In the genomic region with DNA sequence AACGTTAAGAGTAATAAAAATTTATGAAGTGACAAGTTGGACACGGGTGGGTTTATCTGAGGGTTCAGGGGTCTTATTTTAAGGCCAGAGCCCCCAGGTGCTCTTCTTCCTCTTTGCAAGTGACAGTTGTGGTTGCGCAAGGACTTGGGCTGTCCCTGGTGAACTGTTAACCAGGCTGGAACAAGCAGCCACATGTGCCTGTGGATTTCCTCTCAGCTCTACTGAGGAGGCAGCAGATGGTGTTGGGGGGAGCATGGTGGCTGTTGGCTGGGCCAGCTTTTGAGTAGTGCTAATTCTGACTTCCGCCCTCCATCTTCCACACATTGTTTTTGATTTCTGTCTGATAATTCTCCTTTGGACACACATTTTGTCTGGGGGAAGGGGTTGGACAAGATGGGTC, we compare ENCODE assay signal across 15 mouse cellular contexts.
DNase-seq lines count a peak whose midpoint lies in the region; ATAC-seq and TF ChIP-seq lines count a peak whose summit lies in the region.
"Had no signal": no experiment of that assay in that cellular context is flagged by ENCODE, and none has a peak within 500 bp of the region (broad histone marks: within the 10 kb centered on the region; RNA-seq: fewer than 3 reads in every experiment).

No protein-coding gene starts in this region.

- no peak overlapping the region for H3K4me3 ChIP-seq in forebrain, embryonic 10.5 days
- H3K4me3 ChIP-seq in forebrain, postnatal 0 days (ENCODE audit: low read depth, low read length) = no peak overlapping the region
- no peak overlapping the region for H3K4me3 ChIP-seq in liver, embryonic 12.5 days
- H3K4me3 ChIP-seq: embryonic facial prominence, embryonic 15.5 days; intestine, embryonic 15.5 days; neural tube, embryonic 15.5 days had no signal

- ATAC-seq in forebrain, postnatal 0 days = no peak
- ATAC-seq in liver, embryonic 12.5 days = 0 out of 2 replicates have a peak, but pooled peaks have one; percentile 21
- no peak for ATAC-seq in erythroblast, adult 5-6 weeks (replicated peaks; ENCODE audit: low FRiP score, poor library complexity, severe bottlenecking)
- ATAC-seq: intestine, embryonic 15.5 days had no signal

- no peaks in the 10 kb centered on the region for H3K9me3 ChIP-seq in forebrain, embryonic 10.5 days
- H3K9me3 ChIP-seq in forebrain, postnatal 0 days (ENCODE audit: low read length) = no peaks in the 10 kb centered on the region
- no peaks in the 10 kb centered on the region for H3K9me3 ChIP-seq in liver, embryonic 12.5 days (replicated peaks)
- H3K9me3 ChIP-seq: embryonic facial prominence, embryonic 15.5 days; intestine, embryonic 15.5 days; neural tube, embryonic 15.5 days had no signal

- peak; percentile 9 for DNase-seq in forebrain, embryonic 10.5 days (ENCODE audit: extremely low spot score, low spot score)
- DNase-seq in forebrain, postnatal 0 days = no peak
- DNase-seq in CD8-positive naive resting alpha-beta T cell, adult 2 months (ENCODE audit: low read depth in 2 of 2, low spot score in 2 of 2) = peak; percentile 14 to 30
- peak; percentile 67 to 80 for DNase-seq in thymus, adult 18-20 months
- DNase-seq in gastrocnemius, postnatal 36 days = no peak
- DNase-seq in c-Kit-positive CD71-positive TER-119-positive erythroid progenitor cells, embryonic 14.5 days (ENCODE audit: low spot score) = no peak
- DNase-seq: cerebellum, postnatal 10 days; kidney, postnatal 36 days; midbrain, embryonic 14.5 days; right cerebral cortex, postnatal 4 days had no signal

- H3K4me1 ChIP-seq in forebrain, embryonic 10.5 days = no peaks in the 10 kb centered on the region
- no peaks in the 10 kb centered on the region for H3K4me1 ChIP-seq in forebrain, postnatal 0 days (ENCODE audit: insufficient read depth)
- peaks cover 14% of the 10 kb centered on the region; the same call in 1 of the 2 replicates for H3K4me1 ChIP-seq in liver, embryonic 12.5 days
- H3K4me1 ChIP-seq: embryonic facial prominence, embryonic 15.5 days; intestine, embryonic 15.5 days; neural tube, embryonic 15.5 days had no signal

- TF ChIP-seq CTCF in forebrain, postnatal 0 days (IDR thresholded peaks at IDR 0.05; ENCODE audit: low read depth) = no peak

- H3K27me3 ChIP-seq in forebrain, embryonic 10.5 days (ENCODE audit: poor library complexity, severe bottlenecking) = no peaks in the 10 kb centered on the region
- no peaks in the 10 kb centered on the region for H3K27me3 ChIP-seq in forebrain, postnatal 0 days (ENCODE audit: insufficient read depth, low read length)
- no peaks in the 10 kb centered on the region for H3K27me3 ChIP-seq in liver, embryonic 12.5 days (replicated peaks)
- H3K27me3 ChIP-seq: embryonic facial prominence, embryonic 15.5 days; intestine, embryonic 15.5 days; neural tube, embryonic 15.5 days had no signal

- no peak overlapping the region for H3K27ac ChIP-seq in forebrain, embryonic 10.5 days
- no peak overlapping the region for H3K27ac ChIP-seq in forebrain, postnatal 0 days (ENCODE audit: low read depth, low read length)
- H3K27ac ChIP-seq in liver, embryonic 12.5 days = no peak overlapping the region
- H3K27ac ChIP-seq: embryonic facial prominence, embryonic 15.5 days; intestine, embryonic 15.5 days; neural tube, embryonic 15.5 days had no signal

- H3K9ac ChIP-seq in forebrain, postnatal 0 days = no peak overlapping the region
- H3K9ac ChIP-seq in liver, embryonic 12.5 days = no peak overlapping the region
- H3K9ac ChIP-seq: embryonic facial prominence, embryonic 15.5 days; intestine, embryonic 15.5 days; neural tube, embryonic 15.5 days had no signal

- intact Hi-C loops in gastrocnemius, postnatal 36 days (cut with DNase I) = no loop called here

- no peak overlapping the region for H3K4me2 ChIP-seq in forebrain, postnatal 0 days (ENCODE audit: low read depth)
- H3K4me2 ChIP-seq in liver, embryonic 12.5 days = no peak overlapping the region
- H3K4me2 ChIP-seq: embryonic facial prominence, embryonic 15.5 days; intestine, embryonic 15.5 days; neural tube, embryonic 15.5 days had no signal

- 89% methylated on average over 4 of the region's 4 CpGs for WGBS in forebrain, embryonic 10.5 days
- WGBS in forebrain, postnatal 0 days = 86% methylated on average over 4 of the region's 4 CpGs
- WGBS in liver, embryonic 12.5 days (ENCODE audit: insufficient replicate concordance) = 33% methylated on average over 4 of the region's 4 CpGs

- no peaks in the 10 kb centered on the region for H3K36me3 ChIP-seq in forebrain, embryonic 10.5 days (replicated peaks)
- H3K36me3 ChIP-seq in forebrain, postnatal 0 days (ENCODE audit: insufficient read depth) = no peaks in the 10 kb centered on the region
- H3K36me3 ChIP-seq in liver, embryonic 12.5 days = no peaks in the 10 kb centered on the region
- H3K36me3 ChIP-seq: embryonic facial prominence, embryonic 15.5 days; intestine, embryonic 15.5 days; neural tube, embryonic 15.5 days had no signal

Comparison
In these comparisons a context has a peak if more than half of its experiments do, and no peak if none do; other contexts are left out.
1. DNase-seq: peak in forebrain, embryonic 10.5 days (single experiment), CD8-positive naive resting alpha-beta T cell, adult 2 months (2 of 2) and thymus, adult 18-20 months (2 of 2); none in forebrain, postnatal 0 days (single experiment), gastrocnemius, postnatal 36 days (0 of 2) and c-Kit-positive CD71-positive TER-119-positive erythroid progenitor cells, embryonic 14.5 days (single experiment).